ENCODE assay signal across 9 mouse cellular contexts in genomic region chr11:28734941-28735597, GRCm38 (mm10).
DNase-seq lines count a peak whose midpoint lies in the region; ATAC-seq and TF ChIP-seq lines count a peak whose summit lies in the region.
"Had no signal": no experiment of that assay in that cellular context is flagged by ENCODE, and none has a peak within 500 bp of the region (broad histone marks: within the 10 kb centered on the region; RNA-seq: fewer than 3 reads in every experiment).

No protein-coding gene starts in this region.

- no peak overlapping the region for H3K9ac ChIP-seq in embryonic facial prominence, embryonic 13.5 days
- H3K9ac ChIP-seq in heart, embryonic 16.5 days (ENCODE audit: low read length) = no peak overlapping the region
- no peak overlapping the region for H3K9ac ChIP-seq in kidney, embryonic 16.5 days (replicated peaks; ENCODE audit: low read length)
- H3K9ac ChIP-seq in limb, embryonic 14.5 days (ENCODE audit: low read depth, low read length, severe bottlenecking) = no peak overlapping the region
- no peak overlapping the region for H3K9ac ChIP-seq in stomach, embryonic 16.5 days (ENCODE audit: low read length)
- H3K9ac ChIP-seq: liver, embryonic 14.5 days had no signal

- no peak overlapping the region for H3K4me3 ChIP-seq in embryonic facial prominence, embryonic 13.5 days
- no peak overlapping the region for H3K4me3 ChIP-seq in heart, embryonic 16.5 days (ENCODE audit: low read length)
- peak overlapping the region; percentile 26 for H3K4me3 ChIP-seq in kidney, embryonic 16.5 days (ENCODE audit: low read length)
- no peak overlapping the region for H3K4me3 ChIP-seq in limb, embryonic 14.5 days (replicated peaks; ENCODE audit: low read length)
- no peak overlapping the region for H3K4me3 ChIP-seq in stomach, embryonic 16.5 days (replicated peaks; ENCODE audit: low read length)

- H3K9me3 ChIP-seq in embryonic facial prominence, embryonic 13.5 days = no peaks in the 10 kb centered on the region
- H3K9me3 ChIP-seq in heart, embryonic 16.5 days (replicated peaks; ENCODE audit: control insufficient read depth, low read length) = no peaks in the 10 kb centered on the region
- H3K9me3 ChIP-seq in kidney, embryonic 16.5 days (ENCODE audit: low read length) = no peaks in the 10 kb centered on the region
- H3K9me3 ChIP-seq in limb, embryonic 14.5 days (ENCODE audit: control insufficient read depth, low read length) = no peaks in the 10 kb centered on the region
- H3K9me3 ChIP-seq in stomach, embryonic 16.5 days (replicated peaks; ENCODE audit: control insufficient read depth, low read length) = no peaks in the 10 kb centered on the region

- DNase-seq in ZHBTc4 (ENCODE audit: low read depth, low spot score) = peak; percentile 47
- peak; percentile 68 for DNase-seq in limb, embryonic 14.5 days (ENCODE audit: low spot score)
- no peak for DNase-seq in spleen, postnatal 10 days (ENCODE audit: low spot score in 2 of 2)
- no peak for DNase-seq in adrenal gland, postnatal 4 days (ENCODE audit: low spot score in 2 of 2)

- no peak for TF ChIP-seq POLR2A in limb, embryonic 14.5 days (IDR thresholded peaks at IDR 0.05; ENCODE audit: borderline replicate concordance, extremely low read depth, insufficient read depth, insufficient read length)

- WGBS in embryonic facial prominence, embryonic 13.5 days = 7% methylated on average over 8 of the region's 8 CpGs
- WGBS in heart, embryonic 16.5 days = 19% methylated on average over 8 of the region's 8 CpGs
- WGBS in kidney, embryonic 16.5 days = 5% methylated on average over 8 of the region's 8 CpGs
- 8% methylated on average over 8 of the region's 8 CpGs for WGBS in limb, embryonic 14.5 days
- WGBS in stomach, embryonic 16.5 days = 17% methylated on average over 8 of the region's 8 CpGs

- peaks cover 6% of the 10 kb centered on the region; the same call in 1 of the 2 replicates for H3K4me1 ChIP-seq in embryonic facial prominence, embryonic 13.5 days
- peaks cover 6% of the 10 kb centered on the region for H3K4me1 ChIP-seq in heart, embryonic 16.5 days (ENCODE audit: control insufficient read depth, insufficient read depth, low read length)
- peaks cover 12% of the 10 kb centered on the region for H3K4me1 ChIP-seq in kidney, embryonic 16.5 days (ENCODE audit: insufficient read depth, low read length)
- peaks cover 3% of the 10 kb centered on the region; the same call in 1 of the 2 replicates for H3K4me1 ChIP-seq in limb, embryonic 14.5 days (ENCODE audit: control insufficient read depth, insufficient read depth, low read length)
- peaks cover 6% of the 10 kb centered on the region for H3K4me1 ChIP-seq in stomach, embryonic 16.5 days (ENCODE audit: control insufficient read depth, insufficient read depth, low read length)

- no peaks in the 10 kb centered on the region for H3K36me3 ChIP-seq in embryonic facial prominence, embryonic 13.5 days
- no peaks in the 10 kb centered on the region for H3K36me3 ChIP-seq in heart, embryonic 16.5 days (ENCODE audit: control insufficient read depth, insufficient read depth)
- H3K36me3 ChIP-seq in kidney, embryonic 16.5 days (ENCODE audit: insufficient read depth, low read length) = no peaks in the 10 kb centered on the region
- H3K36me3 ChIP-seq in limb, embryonic 14.5 days (ENCODE audit: control insufficient read depth, insufficient read depth, low read length) = no peaks in the 10 kb centered on the region
- no peaks in the 10 kb centered on the region for H3K36me3 ChIP-seq in stomach, embryonic 16.5 days (ENCODE audit: control insufficient read depth, insufficient read depth, low read length)

- H3K4me2 ChIP-seq in embryonic facial prominence, embryonic 13.5 days = peak overlapping the region; percentile 42
- H3K4me2 ChIP-seq in heart, embryonic 16.5 days (ENCODE audit: low read depth, low read length) = no peak overlapping the region; the same call in 1 of the 2 replicates
- peak overlapping the region; percentile 48 for H3K4me2 ChIP-seq in kidney, embryonic 16.5 days (replicated peaks; ENCODE audit: low read depth, low read length)
- peak overlapping the region; percentile 22 for H3K4me2 ChIP-seq in limb, embryonic 14.5 days (replicated peaks; ENCODE audit: low read depth, low read length, severe bottlenecking)
- 0 out of 2 replicates have a peak overlapping the region, but pooled peaks have one; percentile 12 for H3K4me2 ChIP-seq in stomach, embryonic 16.5 days (ENCODE audit: low read depth, low read length)

- H3K27ac ChIP-seq in embryonic facial prominence, embryonic 13.5 days = no peak overlapping the region
- H3K27ac ChIP-seq in heart, embryonic 16.5 days (ENCODE audit: low read length) = no peak overlapping the region; the same call in 1 of the 2 replicates
- peak overlapping the region; percentile 79 for H3K27ac ChIP-seq in kidney, embryonic 16.5 days (ENCODE audit: low read length)
- no peak overlapping the region for H3K27ac ChIP-seq in limb, embryonic 14.5 days (replicated peaks; ENCODE audit: low read depth, low read length)
- no peak overlapping the region for H3K27ac ChIP-seq in stomach, embryonic 16.5 days (ENCODE audit: low read length)
- H3K27ac ChIP-seq: liver, embryonic 14.5 days had no signal

- no peak for ATAC-seq in embryonic facial prominence, embryonic 13.5 days (ENCODE audit: insufficient number of reproducible peaks, insufficient read depth, low FRiP score, low TSS enrichment, low read depth)
- ATAC-seq in heart, embryonic 16.5 days (replicated peaks; ENCODE audit: extremely low read depth, insufficient read depth, low FRiP score) = peak; percentile 45; the same call in 1 of the 2 replicates
- peak; percentile 97 for ATAC-seq in kidney, embryonic 16.5 days (ENCODE audit: low FRiP score, low TSS enrichment)
- ATAC-seq in limb, embryonic 14.5 days (ENCODE audit: low FRiP score, low read depth) = peak; percentile 87
- no peak for ATAC-seq in stomach, embryonic 16.5 days (ENCODE audit: insufficient read depth, low FRiP score)

- H3K27me3 ChIP-seq in embryonic facial prominence, embryonic 13.5 days = no peaks in the 10 kb centered on the region
- no peaks in the 10 kb centered on the region for H3K27me3 ChIP-seq in heart, embryonic 16.5 days (ENCODE audit: control insufficient read depth, insufficient read depth, low read length)
- no peaks in the 10 kb centered on the region for H3K27me3 ChIP-seq in kidney, embryonic 16.5 days (ENCODE audit: insufficient read depth, low read length)
- no peaks in the 10 kb centered on the region for H3K27me3 ChIP-seq in limb, embryonic 14.5 days (ENCODE audit: control insufficient read depth, insufficient read depth, low read length)
- no peaks in the 10 kb centered on the region for H3K27me3 ChIP-seq in stomach, embryonic 16.5 days (ENCODE audit: control insufficient read depth, insufficient read depth, low read length)

Comparison
In these comparisons a context has a peak if more than half of its experiments do, and no peak if none do; other contexts are left out.
1. DNase-seq: peak in ZHBTc4 (single experiment) and limb, embryonic 14.5 days (single experiment); none in spleen, postnatal 10 days (0 of 2) and adrenal gland, postnatal 4 days (0 of 2).
2. ATAC-seq: peak in heart, embryonic 16.5 days (single experiment), kidney, embryonic 16.5 days (single experiment) and limb, embryonic 14.5 days (single experiment); none in embryonic facial prominence, embryonic 13.5 days (single experiment) and stomach, embryonic 16.5 days (single experiment).